Mouse (Mus musculus): ENCODE measurements at regions not wholly inside any gene's neighbourhood (a gene's known extent, or its start where the extent isn't known, plus 50 kb on each side); places are given as distances from the start of the nearest gene placed in this dataset.

DNA sequence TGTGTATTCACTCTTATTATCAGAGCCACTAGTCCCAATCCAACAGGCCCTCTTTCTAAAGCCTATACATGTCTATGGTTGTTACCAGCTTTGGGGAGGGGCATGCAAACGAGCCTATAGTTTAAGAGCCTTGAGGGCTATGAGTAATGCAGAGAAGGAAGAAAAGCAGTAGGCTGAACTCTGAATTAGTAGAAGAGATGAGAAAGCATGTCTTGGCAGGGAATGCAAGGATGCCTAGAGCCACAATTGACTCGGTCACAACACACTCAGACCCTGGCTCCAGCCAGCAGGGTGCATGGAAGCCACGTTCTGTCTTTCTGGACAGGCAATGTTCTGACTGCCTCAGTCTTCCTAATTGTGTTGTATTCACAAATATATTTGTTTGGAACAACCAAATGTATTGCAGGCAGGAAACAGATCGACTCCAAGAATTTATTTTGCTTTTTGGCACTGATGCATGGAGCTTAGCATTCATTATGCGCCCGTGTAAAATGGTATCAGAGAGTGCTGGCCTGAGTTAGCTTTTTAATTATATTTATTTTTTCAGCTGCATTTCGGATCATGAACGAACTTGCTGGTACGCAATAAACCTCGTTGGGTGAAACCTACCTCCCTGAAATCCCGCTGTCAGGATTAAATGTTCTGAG, 110.2 kb downstream of the Rybp start:
- DNase-seq (ENCODE audit: low spot score), result no peak

DNA sequence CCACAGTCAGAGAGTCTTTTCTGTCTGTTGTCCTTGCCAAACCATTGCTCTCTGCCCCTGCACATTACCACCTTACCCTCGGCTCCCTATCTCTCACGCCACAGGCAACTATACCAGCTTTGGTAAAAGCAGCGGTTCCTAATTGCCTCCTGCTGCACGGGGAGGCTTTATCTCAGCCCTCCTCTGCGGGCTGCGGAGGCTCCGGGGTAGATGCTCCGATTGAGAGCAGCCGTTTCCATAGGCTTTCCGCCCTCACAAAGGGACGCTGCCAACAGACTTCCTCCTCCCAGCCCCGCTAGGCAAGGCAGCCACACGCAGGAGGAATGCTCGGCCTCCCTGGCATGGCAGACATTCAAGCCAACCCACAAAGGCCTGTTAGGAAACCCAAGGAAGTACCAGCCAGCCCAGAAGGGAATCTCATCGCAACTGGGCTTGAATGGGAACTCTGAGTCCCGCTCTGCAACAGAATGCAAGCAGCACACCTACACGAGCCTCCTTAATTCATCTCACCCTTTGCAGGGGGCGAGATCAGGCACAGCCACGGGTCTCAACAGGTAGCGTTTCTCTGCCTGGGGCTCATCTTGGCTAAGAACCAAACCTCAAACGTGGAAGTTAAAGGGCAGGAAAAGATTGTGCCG, 116.5 kb downstream of the Rybp start:
- DNase-seq (ENCODE audit: low spot score), result no peak

DNA sequence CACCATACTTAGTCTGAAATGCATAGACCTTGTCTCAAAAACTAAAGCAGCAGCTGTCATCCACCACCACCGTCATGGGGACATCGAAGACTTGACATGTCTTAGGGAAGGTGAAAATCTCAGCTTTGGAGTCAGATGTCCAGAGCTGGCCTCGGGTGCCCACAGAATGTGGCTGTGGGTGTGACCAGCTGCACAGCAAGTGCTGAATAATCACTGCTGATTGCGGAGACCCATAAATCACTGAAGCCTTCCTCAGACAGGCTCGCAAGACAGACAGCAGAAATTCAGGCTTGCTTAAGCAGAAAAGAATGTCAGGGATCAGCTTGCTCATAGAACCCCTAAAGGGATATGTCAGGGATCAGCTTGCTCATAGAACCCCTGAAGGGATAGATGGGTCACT, 120.0 kb downstream of the Rybp start:
- DNase-seq (ENCODE audit: low spot score), result no peak

DNA sequence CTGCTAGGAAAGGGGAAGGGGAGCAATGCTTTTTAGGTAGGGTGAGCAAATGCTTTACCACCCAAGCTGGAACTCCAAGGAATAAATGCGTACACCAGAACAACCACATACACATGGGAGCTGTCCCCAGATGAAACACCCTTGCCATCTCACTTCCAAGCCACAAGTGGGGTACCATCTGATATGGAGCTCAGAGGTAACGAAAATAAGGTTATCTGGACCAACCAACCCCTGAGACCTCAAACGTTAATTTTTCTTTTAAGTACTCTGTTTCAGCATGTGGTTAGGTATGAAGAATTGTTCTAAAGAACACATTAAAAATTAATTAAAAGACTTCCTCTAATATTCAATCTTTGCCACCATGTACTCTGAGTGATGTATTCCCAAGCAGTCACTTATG, 121.5 kb downstream of the Rybp start:
- no peak for DNase-seq (ENCODE audit: low spot score)

DNA sequence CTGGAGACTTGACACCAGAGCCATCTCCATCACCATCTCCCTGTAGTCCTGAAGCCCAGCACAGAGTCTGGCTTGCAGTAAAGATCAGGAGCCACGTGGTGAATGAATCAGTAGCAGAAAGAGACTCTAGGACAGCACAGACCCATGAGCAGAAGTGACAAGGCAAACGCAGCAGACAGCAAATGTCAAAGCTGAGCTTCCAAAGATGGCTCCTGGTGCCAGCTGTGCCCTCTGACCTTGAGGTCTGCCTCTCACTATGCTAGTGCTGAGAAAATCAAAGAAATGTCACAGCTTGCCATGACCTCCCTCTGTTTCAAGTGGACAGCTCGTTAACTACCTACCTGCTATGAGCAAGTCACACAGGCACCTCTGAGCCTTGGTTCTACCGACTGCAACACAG, 123.1 kb downstream of the Rybp start:
- DNase-seq (ENCODE audit: low spot score), result no peak

DNA sequence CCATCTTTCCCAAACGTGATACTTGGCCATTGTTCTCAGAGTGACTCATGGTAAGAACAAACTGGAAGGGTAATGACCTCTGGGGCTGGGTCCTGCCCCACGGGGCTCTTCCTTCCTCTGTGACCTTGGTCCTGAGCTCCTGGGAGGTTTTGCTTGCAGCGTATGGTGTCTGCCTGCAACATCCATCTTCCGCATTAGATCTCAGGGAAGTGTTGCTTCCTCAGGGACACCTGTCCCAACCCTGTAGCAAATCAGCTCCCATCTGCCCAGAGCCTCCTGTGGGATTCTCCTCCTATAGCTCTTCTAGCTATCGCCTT, 123.5 kb downstream of the Rybp start:
- DNase-seq (ENCODE audit: low spot score), result no peak

DNA sequence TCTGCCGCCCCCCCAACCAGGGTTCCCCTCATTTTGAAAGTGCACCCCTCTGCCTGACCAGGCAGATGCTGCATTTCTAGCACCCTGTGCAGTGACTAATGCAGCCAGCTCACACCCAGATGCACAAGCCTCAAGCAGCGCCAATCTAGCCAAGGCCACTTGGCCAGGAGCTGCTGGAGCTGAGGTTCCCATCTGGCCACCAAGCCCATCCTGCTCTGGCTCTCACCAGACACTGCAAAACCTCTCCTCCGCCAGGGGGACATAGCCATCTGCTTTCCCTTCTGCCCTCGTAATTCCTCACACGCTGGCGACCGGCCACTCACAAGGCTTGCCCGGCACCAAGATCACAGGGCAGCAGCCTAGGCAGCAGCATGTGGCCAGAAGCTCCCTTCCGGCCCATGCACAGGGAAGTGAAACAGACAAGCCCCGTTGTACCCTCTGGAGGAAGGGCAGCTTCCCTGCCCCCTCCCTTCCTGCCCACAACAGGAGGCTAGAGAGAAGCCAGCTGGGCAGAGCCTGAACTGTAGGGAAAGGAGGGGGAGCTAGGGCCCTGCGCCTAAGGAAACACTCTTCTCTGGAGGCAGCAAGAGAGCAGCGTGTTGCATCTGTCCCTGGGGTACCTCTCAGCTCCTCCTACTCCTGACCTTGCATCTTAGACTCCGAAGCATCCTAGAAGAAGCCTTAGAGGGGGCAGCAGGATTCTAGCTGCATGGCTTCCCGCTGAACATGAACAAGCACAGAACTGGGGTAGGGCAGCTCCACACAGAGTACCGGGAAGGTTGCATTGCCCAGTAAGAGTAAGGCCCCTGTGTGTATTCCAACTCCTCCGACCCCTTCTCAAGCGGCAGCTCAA, 124.1 kb downstream of the Rybp start:
- peak; percentile 34 for DNase-seq (ENCODE audit: low spot score)

DNA sequence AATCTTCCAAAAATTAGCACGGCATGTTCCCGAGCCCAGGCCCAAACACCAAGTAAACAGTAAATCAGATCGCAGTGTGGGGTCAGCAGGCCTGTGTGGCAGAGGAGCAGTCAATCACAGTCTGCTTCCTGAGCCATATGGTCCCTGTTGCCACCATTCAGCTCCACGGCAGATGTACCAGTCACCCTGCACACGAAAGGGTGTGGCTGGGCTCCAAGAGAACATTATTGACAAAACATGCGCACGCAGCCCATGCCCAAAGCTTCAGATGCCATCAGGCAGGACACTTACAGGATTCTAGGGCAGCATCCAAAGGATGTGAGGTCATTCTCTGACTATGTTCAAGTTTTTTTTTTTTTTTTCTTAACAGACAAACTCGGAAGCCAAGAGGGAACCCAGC, 126.6 kb downstream of the Rybp start:
- DNase-seq (ENCODE audit: low spot score), result no peak

DNA sequence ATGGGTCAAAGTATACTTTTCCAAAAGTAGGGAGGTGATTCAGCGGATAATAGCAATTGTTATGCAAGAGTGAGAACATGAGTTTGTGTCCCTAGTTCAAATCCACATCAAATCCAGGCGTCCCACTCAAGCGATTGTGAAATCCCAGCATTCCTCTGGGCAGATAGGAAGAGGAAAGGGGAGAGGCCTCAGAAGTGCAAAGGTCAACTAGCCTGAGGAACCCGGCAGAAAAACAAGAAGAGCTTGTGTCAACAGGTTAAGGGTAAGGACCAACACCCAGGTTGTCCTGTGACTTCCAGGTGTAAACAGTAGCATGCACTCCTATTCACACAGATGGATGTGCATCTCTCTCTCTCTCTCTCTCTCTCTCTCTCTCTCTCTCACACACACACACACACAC, 127.5 kb downstream of the Rybp start:
- DNase-seq (ENCODE audit: low spot score), result no peak

DNA sequence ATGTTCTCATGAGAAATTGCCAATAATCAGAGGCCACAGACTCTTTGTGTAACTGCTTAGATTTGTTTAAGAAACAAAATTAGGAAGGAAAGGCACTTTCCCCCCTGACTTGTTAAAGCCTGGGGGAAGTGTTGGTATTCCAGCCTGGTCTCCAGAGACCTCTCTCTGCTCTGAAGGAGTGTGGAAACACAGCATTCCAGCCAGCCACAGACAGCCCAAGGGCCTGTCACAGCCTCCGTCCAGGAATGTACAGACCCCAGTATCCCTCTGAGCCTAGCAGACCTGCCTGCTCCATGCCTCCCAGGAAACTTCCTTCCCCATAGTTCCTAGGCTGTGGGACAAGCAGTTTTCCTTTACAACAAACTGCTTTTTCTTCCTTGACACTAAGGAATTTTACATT, 128.0 kb downstream of the Rybp start:
- DNase-seq (ENCODE audit: low spot score), result no peak

DNA sequence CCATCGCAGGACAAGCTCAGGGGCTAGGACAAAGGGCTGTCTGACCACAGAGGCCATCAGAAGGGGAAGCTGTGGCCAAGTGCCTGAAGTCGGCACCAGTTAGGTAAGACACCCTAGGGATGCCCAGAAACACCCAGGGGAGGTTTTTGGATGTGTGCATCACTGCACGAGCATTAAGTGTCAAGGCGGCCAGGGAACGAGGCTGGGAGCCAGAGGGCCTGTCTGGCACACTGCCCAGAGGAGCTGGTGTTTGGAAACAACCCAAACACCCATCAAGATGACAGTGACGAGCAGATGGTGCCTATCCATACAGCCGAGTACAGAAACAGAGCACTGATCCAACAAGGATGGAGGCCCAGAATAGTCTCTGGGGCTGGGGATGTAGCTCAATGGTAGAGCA, 130.0 kb downstream of the Rybp start:
- no peak for DNase-seq (ENCODE audit: low spot score)

DNA sequence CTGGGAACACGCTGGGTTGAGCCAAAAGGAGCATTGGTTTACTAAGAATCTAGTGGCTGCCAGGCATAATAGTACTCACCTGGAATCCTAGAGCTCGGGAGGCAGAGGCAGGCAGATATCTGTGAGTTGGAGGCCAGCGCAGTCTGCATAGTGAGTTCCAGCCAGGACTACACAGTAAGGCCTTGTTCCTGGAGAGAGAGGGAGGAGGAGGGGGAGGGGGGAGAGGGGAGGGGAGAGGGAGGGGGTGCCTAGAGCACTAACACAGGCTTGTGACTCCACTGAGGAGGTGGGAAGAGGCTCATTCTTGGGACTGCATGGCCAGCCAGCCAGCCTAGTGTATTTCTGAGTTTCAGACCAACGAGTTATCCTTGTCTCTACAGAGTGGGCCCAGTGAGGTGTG, 131.1 kb downstream of the Rybp start:
- DNase-seq (ENCODE audit: low spot score), result no peak

DNA sequence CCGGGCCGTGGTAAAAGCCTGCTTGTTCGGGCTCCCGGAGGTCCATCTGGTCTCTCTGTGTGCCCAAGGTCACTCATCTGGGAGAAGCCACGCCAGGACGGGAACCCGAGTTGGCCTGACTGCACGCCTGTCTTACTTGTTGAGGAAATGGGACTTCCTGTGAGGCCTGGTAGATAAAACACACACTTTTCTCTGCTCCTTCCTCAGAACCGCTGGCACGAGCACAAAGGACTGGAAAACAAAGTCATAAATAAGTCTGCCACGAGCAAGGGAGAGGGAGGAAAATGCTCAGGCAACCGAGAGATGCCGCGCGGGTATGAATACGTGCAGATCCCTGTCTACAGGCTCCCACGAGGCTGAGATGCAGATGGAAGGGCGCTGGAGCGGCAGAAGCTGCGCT, 131.6 kb downstream of the Rybp start:
- peak; percentile 48 for DNase-seq (ENCODE audit: low spot score)

DNA sequence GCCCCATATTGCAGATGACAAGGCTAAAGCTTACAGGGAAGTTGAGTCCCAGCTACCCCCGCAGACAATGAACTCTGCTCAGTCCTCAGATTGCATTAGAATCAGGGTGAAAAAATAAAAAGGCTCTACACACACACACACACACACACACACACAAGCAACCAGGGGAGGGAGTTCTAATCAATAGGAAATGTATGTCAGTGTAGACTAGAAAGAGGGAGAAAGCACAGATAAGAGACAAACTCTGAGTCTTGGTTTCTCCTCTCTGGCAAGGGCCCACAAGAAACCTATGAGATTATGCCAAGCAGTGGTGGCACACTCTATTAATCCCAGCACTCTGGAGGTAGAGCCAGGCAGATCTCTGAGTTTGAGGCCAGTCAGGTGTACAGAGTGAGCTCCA, 135.8 kb downstream of the Rybp start:
- no peak for DNase-seq (ENCODE audit: low spot score)

DNA sequence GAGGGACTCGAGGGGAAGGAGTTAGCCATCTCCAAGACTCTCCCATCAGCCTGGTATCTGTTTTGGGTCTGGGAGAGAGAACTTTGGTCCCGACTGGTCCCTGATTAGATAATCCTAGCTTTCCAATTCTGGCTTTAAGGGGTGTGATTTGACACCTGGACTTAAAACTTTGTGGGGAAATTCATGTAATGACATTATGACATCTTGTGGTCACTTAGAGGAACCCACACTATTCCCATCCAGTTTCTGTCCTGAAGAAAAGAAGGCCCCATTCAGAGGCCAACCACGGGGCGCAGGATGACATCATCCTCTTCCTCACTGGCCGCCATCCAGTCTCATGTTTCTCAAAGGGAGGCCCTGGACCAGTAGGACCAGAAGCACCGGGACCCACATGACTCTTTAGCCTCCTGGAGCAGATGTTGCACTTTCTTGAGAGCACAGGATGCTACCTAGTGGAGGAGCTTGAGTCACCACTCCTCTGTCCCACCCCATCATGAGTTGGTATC, 136.5 kb downstream of the Rybp start:
- DNase-seq (ENCODE audit: low spot score), result no peak

DNA sequence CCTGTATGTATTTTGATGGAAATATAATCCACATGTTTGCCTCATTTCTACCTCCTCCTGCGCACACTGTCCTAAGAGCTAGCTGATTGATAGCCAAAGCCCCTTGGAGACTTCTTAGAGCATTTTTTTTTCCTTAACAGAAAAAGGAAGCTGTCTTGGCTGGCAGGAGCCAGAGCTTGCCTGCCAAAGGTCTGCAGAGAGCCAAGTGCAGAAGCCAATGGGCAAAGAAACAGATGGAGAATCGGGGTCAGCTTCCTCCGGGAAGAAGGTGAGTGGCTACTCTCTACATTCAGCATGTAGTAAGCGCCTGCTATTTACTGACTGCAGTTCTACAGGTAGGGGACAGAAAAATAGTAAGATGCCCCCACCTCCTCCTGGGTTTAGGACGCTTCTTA, 137.8 kb downstream of the Rybp start:
- no peak for DNase-seq (ENCODE audit: low spot score)

DNA sequence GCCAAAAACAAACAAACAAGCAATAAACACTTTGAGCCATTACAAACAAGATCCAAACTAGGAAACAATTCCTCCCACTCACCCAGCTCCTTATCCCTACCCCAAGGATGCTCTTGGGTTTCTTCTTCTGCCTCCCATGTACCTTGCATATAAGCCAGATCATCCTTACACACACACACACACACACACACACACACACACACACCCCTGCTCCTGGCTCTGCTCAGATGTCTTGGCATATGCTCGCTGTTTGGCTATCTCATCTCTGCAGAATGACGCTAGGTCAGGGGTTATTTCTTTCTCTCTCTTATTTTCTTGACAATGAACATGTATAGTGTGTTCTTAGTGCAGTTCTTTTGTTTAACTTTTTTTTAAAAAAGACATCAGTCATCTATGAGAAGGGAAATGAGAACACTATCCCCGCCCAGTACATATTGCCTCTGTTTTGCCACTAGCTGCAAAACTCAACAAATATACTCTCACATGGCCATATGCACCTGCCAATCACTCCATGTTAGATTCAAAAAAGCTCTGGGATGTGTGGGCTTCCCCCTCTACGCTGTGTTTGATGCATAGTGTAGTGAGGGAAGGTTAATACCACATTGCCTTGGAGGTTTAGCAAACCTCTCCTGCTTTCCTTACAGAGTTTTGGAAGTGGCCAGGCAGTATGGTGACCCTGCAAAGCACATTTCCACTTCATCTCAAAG, 138.4 kb downstream of the Rybp start:
- DNase-seq (ENCODE audit: low spot score), result no peak

DNA sequence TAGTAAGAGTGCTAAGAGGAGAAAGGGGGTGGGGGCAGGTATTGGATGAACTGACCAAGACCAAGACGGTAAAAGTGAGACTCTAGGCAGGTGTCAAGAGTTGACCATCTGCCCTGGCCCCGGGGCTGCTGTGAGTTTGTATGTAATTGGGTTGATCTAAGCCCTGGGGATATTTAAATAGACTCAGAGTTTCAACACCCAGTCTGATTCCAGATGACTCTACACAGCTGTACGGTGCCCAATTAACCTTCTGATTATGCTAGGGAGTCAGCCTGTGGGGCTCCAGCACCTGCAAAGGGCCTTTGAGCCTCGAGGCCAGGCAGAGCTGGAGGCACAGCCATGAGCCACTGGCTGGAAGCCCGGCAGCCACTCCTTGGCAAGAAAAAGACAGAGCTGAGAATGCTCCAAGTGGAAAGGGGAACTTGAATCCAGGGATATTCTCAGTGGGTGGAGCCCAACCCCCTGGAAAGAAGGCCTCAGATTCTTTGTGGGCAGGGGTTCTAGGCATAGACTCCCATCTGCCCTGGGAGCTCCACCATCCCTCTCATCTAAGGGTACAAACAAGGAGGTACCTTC, 140.8 kb downstream of the Rybp start:
- DNase-seq (ENCODE audit: low spot score), result no peak

DNA sequence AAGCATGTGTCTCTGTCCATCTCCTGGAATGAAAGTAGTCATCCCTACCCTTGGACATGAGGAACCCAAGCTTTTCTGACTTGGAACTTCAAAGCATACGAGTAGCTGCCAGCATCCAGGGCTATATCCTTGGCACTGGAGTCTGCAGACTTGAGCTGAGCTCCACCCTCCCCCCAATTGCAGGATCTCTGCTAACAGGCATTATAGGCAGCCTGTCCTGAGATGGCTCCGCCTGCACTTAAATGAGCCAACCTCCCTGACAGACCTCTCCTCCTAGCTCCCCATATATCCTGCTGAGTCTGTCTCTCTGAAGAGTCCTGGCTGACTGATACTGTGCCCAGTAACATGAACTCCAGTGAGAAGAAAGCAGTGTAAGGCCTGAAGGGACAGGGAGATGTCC, 141.4 kb downstream of the Rybp start:
- DNase-seq (ENCODE audit: low spot score), result no peak

DNA sequence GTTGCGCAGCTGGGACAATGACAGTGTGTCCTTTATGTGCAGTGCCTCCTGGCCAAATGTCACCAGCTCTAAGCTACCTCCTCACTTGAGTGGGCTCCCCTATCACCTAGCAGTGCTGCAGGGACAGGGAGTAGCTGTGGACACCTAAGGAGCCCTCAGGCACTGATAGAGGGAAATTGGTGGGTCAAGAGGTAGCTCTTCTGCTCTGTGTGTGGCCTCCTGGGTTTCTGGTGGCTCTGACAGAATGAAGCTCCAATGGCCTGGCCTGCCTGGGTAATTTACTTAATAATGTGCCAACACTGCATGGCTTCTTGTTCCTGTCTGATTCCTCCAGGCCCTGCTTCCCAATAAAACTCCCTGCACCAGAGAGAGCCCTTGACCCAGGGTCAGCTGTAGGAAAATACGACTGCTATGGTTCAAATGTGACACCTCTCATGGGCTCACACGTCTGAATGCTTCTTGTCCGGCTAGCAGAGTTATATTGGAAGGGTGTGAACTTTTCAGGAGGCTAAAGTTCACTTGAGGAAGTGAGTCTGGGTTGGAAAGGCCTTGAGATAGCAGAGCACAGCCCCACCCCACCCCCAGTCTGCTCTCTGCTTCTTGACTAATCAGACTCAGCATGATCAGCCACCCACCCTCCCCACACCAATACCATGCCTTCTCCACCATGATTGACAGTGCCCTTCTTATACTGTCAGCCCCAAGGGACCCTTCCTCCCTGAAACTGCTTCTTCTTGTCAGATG, 142.6 kb downstream of the Rybp start:
- no peak for DNase-seq (ENCODE audit: low spot score)

DNA sequence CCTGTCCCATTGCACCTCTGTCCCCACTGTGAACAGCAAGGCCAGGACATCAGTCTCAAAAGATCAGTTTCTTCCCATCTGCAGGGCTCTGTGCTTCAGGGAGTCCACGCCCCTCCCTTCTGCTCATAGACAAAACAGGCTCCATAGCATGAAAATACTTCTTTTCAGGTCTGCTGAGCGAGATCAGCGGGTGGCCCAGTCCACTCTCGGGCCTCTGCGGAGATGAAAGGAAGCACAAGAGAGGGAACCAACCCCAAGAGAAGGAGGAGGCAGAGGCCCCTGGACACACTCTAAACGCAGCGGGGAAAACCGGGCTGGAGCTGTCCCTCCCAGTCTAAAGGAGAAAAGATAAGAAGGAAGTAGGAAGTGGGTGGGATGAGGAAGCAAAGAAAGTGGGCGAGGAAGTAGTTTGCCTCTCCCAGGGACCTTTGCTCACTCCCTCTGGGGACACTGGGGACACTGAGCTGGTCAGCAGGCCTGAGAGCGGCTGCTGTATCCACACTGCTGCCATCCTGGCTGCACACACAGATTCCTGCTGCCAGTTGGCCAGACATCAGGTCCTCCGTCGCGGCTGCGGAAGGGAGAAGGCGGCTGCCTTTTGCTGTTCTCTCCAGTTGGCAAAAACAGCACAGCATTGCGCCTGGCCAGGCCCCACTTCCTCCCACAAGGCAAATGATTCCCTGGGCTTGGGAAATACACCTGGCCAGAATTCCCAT, 143.5 kb downstream of the Rybp start:
- peak; percentile 42 for DNase-seq (ENCODE audit: low spot score)
